Mouse (Mus musculus): Measurements from ENCODE around the gene Wipi1. TPM values are rescaled to one million over a fixed set of nuclear protein-coding genes. Genes with fewer than 3 reads are reported as not detected.
A peak's percentile ranks its signal among the peaks of the same experiment; 100 is the strongest.

Gene Wipi1
- polyA plus RNA-seq, 1 experiment from 2014 or later, result 42.0 TPM

- no peak overlapping the region for H3K9ac ChIP-seq (ENCODE audit: low read depth, low read length)
- no peaks in the 10 kb centered on the region for H3K36me3 ChIP-seq (ENCODE audit: insufficient read depth, low read length)
- no peak overlapping the region for H3K27ac ChIP-seq
- H3K27me3 ChIP-seq (ENCODE audit: insufficient read depth, low read length), result no peaks in the 10 kb centered on the region
- 69% methylated on average over 9 of the region's 9 CpGs for WGBS
- H3K9me3 ChIP-seq (replicated peaks; ENCODE audit: low read length), result no peaks in the 10 kb centered on the region
- no peak for DNase-seq (ENCODE audit: low spot score)
- no peak overlapping the region for H3K4me2 ChIP-seq (ENCODE audit: low read length)
- no peak for TF ChIP-seq CTCF (IDR thresholded peaks at IDR 0.05; ENCODE audit: low read depth)
- ATAC-seq (replicated peaks; ENCODE audit: low FRiP score, low read depth), result no peak
- no peaks in the 10 kb centered on the region; the same call in 1 of the 2 replicates for H3K4me1 ChIP-seq (replicated peaks; ENCODE audit: insufficient read depth, low read length)
- no peak overlapping the region for H3K4me3 ChIP-seq (replicated peaks; ENCODE audit: low read depth, low read length)
These were observed 3.5 kb upstream of the Wipi1 start for GRCm38 (mm10) chr11:109615286-109615685.

GRCm38 (mm10) chr11:109612871-109613529 is 1.2 kb upstream of the Wipi1 start:
- Histone ChIP-seq H3K27me3 (ENCODE audit: insufficient read depth, low read length) (no peaks in the 10 kb centered on the region), H3K27ac (no peak overlapping the region), H3K4me3 (replicated peaks; ENCODE audit: low read depth, low read length) (no peak overlapping the region), H3K4me2 (ENCODE audit: low read length) (no peak overlapping the region), H3K36me3 (ENCODE audit: insufficient read depth, low read length) (no peaks in the 10 kb centered on the region), H3K4me1 (replicated peaks; ENCODE audit: insufficient read depth, low read length) (peaks cover 8% of the 10 kb centered on the region), H3K9me3 (replicated peaks; ENCODE audit: low read length) (no peaks in the 10 kb centered on the region), H3K9ac (ENCODE audit: low read depth, low read length) (no peak overlapping the region)
- TF ChIP-seq CTCF (IDR thresholded peaks at IDR 0.05; ENCODE audit: low read depth), result no peak
- ATAC-seq (replicated peaks; ENCODE audit: low FRiP score, low read depth), result no peak
- no peak for DNase-seq (ENCODE audit: low spot score)
- WGBS, result 67% methylated on average over 7 of the region's 7 CpGs

GRCm38 (mm10) chr11:109610795-109611302 is 918 bp downstream of the Wipi1 start:
- Histone ChIP-seq H3K9me3 (replicated peaks; ENCODE audit: low read length) (no peaks in the 10 kb centered on the region), H3K4me3 (replicated peaks; ENCODE audit: low read depth, low read length) (peak overlapping the region; percentile 65), H3K9ac (ENCODE audit: low read depth, low read length) (peak overlapping the region; percentile 78), H3K27me3 (ENCODE audit: insufficient read depth, low read length) (no peaks in the 10 kb centered on the region), H3K36me3 (ENCODE audit: insufficient read depth, low read length) (no peaks in the 10 kb centered on the region), H3K4me1 (replicated peaks; ENCODE audit: insufficient read depth, low read length) (peaks cover 8% of the 10 kb centered on the region; the same call in 1 of the 2 replicates), H3K27ac (peak overlapping the region; percentile 89), H3K4me2 (ENCODE audit: low read length) (peak overlapping the region; percentile 68)
- peak; percentile 44 for TF ChIP-seq CTCF (IDR thresholded peaks at IDR 0.05; ENCODE audit: low read depth)
- ATAC-seq (replicated peaks; ENCODE audit: low FRiP score, low read depth), result no peak; the same call in 1 of the 2 replicates
- under 1% methylated on average over 26 of the region's 26 CpGs for WGBS
- peak; percentile 71 for DNase-seq (ENCODE audit: low spot score)

- no peak for ATAC-seq (replicated peaks; ENCODE audit: low FRiP score, low read depth)
- 18% methylated on average over 9 of the region's 9 CpGs for WGBS
- Histone ChIP-seq H3K27me3 (ENCODE audit: insufficient read depth, low read length) (no peaks in the 10 kb centered on the region), H3K9ac (ENCODE audit: low read depth, low read length) (peak overlapping the region; percentile 78), H3K9me3 (replicated peaks; ENCODE audit: low read length) (no peaks in the 10 kb centered on the region), H3K27ac (peak overlapping the region; percentile 89), H3K4me1 (replicated peaks; ENCODE audit: insufficient read depth, low read length) (peaks cover 8% of the 10 kb centered on the region; the same call in 1 of the 2 replicates), H3K4me3 (replicated peaks; ENCODE audit: low read depth, low read length) (peak overlapping the region; percentile 65), H3K36me3 (ENCODE audit: insufficient read depth, low read length) (no peaks in the 10 kb centered on the region), H3K4me2 (ENCODE audit: low read length) (peak overlapping the region; percentile 68)
- DNase-seq (ENCODE audit: low spot score), result peak; percentile 36
- TF ChIP-seq CTCF (IDR thresholded peaks at IDR 0.05; ENCODE audit: low read depth), result no peak
These were observed 1.5 kb downstream of the Wipi1 start for GRCm38 (mm10) chr11:109610046-109610794.

GRCm38 (mm10) chr11:109608976-109609625 is 2.7 kb downstream of the Wipi1 start:
- H3K4me2 ChIP-seq (ENCODE audit: low read length), result peak overlapping the region; percentile 68; the same call in 1 of the 2 replicates
- no peaks in the 10 kb centered on the region for H3K9me3 ChIP-seq (replicated peaks; ENCODE audit: low read length)
- peaks cover 8% of the 10 kb centered on the region; the same call in 1 of the 2 replicates for H3K4me1 ChIP-seq (replicated peaks; ENCODE audit: insufficient read depth, low read length)
- H3K27me3 ChIP-seq (ENCODE audit: insufficient read depth, low read length), result no peaks in the 10 kb centered on the region
- TF ChIP-seq CTCF (IDR thresholded peaks at IDR 0.05; ENCODE audit: low read depth), result no peak
- no peak overlapping the region for H3K9ac ChIP-seq (ENCODE audit: low read depth, low read length)
- DNase-seq (ENCODE audit: low spot score) (peak; percentile 38), ATAC-seq (replicated peaks; ENCODE audit: low FRiP score, low read depth) (no peak)
- no peaks in the 10 kb centered on the region for H3K36me3 ChIP-seq (ENCODE audit: insufficient read depth, low read length)
- no peak overlapping the region for H3K27ac ChIP-seq
- 33% methylated on average over 6 of the region's 6 CpGs for WGBS
- no peak overlapping the region for H3K4me3 ChIP-seq (replicated peaks; ENCODE audit: low read depth, low read length)

GRCm38 (mm10) chr11:109607600-109607999 is 4.2 kb downstream of the Wipi1 start:
- no peak for ATAC-seq (replicated peaks; ENCODE audit: low FRiP score, low read depth)
- Histone ChIP-seq H3K36me3 (ENCODE audit: insufficient read depth, low read length) (peaks cover 10% of the 10 kb centered on the region; the same call in 1 of the 2 replicates), H3K9me3 (replicated peaks; ENCODE audit: low read length) (no peaks in the 10 kb centered on the region), H3K27me3 (ENCODE audit: insufficient read depth, low read length) (no peaks in the 10 kb centered on the region), H3K4me2 (ENCODE audit: low read length) (no peak overlapping the region), H3K27ac (no peak overlapping the region), H3K4me1 (replicated peaks; ENCODE audit: insufficient read depth, low read length) (peaks cover 8% of the 10 kb centered on the region; the same call in 1 of the 2 replicates), H3K9ac (ENCODE audit: low read depth, low read length) (no peak overlapping the region), H3K4me3 (replicated peaks; ENCODE audit: low read depth, low read length) (no peak overlapping the region)
- TF ChIP-seq CTCF (IDR thresholded peaks at IDR 0.05; ENCODE audit: low read depth), result no peak
- WGBS, result 89% methylated on average over 6 of the region's 6 CpGs
- DNase-seq (ENCODE audit: low spot score), result no peak
